Mouse (Mus musculus) 3134 (cell line): ENCODE results near the gene Ranbp3l.

Source experiments
- DNase-seq: peaks from one replicate; pipeline ENCODE4 v3.0.0-alpha.2; 2011; ENCODE audit warnings: low spot score; ENCODE audit not compliant: insufficient read length; ENCODE audit errors: extremely low read depth

Ranbp3l gene

GRCm38 (mm10) chr15:9090662-9091061, 122.9 kb downstream of the Ranbp3l start:
- DNase-seq: no peak

- DNase-seq: no peak
Measured at GRCm38 (mm10) chr15:9093598-9094365, 126.0 kb downstream of the Ranbp3l start.

GRCm38 (mm10) chr15:9094366-9094750, 126.6 kb downstream of the Ranbp3l start:
- DNase-seq: no peak

GRCm38 (mm10) chr15:9096865-9097264, 129.1 kb downstream of the Ranbp3l start:
- no peak for DNase-seq

- DNase-seq: no peak
Measured at GRCm38 (mm10) chr15:9100446-9101077, 132.8 kb downstream of the Ranbp3l start.

DNA sequence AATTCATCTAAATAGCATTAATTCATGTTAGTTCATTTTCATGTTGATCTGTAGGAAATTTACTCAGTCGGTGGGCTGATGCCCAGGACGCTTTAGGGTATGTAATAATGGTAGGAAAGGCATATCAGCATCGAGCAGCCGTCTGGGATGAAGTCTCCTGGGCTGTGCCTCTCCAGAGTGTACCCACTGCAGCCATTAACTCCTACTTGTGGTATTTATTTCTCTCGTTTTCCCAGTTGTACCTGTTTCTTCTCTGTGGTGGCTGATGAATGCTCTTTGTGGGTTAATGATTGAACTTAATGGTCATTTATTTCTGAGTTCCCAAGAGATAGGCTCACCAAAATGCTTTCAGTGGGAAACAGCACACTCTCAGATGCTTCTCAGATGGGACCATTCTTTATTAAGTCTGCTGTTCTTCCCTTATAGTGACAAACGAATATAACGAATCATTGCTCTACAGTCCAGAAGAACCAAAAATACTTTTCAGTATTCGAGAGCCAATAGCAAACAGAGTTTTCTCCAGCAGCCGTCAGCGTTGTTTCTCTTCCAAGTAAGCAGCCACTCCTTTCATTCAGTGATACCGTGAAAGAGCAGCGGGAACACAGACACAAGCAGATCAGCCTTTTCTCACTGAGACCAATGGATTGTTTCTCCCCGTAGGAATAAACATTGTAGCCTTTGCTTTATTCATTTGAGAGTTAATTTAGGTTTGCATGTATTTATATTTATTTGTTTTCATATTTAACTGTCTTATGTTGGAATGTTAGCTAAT, 138.7 kb downstream of the Ranbp3l start:
- no peak for DNase-seq

DNA sequence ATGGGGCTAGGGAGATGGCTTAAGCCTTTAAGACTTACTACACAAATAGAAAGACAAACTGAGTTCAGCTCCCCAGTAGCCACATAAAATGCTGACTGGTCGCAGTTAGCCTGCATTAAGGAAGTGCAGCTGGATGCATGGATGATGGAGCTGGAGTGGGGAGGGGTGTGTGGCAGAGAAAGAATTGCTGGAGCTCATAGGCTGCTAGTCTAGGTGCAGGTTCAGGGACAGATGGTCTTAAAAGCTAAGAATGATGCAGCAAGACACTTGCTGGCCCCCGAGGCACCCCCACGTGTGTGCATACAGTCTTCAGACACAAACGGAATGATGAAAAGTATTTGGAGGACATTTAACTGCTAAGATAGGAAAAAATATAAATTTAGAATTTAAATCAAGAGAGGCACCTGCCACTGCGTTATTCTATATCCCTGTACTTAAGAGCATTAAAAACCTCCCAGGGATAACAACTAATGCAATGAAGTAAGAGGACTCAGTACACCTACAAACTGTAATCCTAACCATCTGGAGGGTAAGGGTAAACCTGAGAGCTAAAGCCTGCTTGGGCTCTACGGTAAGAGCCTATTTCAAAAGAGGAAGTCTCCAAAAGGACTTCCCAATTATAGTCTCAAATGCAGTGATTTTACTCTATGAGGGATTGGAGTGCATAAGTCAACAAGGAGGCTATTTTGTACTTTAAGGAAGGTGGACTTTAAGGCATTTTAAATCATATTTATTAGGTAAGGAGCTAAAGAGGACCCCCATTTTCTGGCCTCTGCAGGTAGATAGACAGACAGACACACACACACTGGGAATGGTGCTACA, 143.0 kb downstream of the Ranbp3l start:
- no peak for DNase-seq

DNA sequence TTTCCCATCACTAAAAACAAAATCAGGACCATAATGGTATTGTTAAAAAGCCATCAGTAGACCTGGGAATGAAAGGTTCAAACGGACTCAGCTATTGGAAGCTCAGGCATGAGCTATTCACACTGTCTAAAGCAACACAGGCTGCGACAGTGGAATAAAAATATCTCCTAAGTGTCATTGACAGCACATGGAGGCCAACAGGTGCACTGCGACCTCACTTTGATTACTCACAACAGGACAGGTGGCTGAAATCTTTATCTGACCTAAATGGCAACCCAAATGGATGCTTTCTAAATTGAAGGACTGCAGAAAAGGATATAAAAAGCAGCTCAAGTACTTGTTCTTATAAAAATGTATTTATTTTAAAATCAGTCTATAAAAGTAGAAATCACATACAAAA, 143.9 kb downstream of the Ranbp3l start:
- no peak for DNase-seq

GRCm38 (mm10) chr15:9113556-9113955, 145.8 kb downstream of the Ranbp3l start:
- DNase-seq: no peak

- DNase-seq: no peak
Measured at GRCm38 (mm10) chr15:9114131-9114530, 146.4 kb downstream of the Ranbp3l start.

DNA sequence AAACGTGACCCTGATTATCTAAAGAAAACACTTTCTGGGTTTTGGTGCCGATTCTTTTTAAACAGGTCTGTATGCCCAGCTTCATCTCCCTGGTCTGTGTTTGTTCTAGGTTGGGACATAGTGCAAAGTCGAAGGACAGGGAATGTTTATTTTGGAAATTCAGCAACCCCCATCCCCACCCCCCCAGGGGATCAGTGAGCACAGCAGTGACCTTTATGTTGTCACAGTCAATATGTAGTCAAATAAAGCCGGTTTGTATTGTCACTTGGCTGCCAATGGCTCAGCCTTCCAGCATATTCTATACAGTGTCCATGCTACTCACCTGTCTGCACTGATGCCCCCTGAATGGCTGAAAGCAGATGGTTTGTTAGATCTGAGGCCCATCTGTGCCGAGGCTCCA, 146.8 kb downstream of the Ranbp3l start:
- no peak for DNase-seq
